Mouse (Mus musculus) cerebellum, adult 2 months (tissue): ENCODE measurements around the gene Dpp8. TPM values are rescaled to one million over a fixed set of nuclear protein-coding genes. Genes with fewer than 3 reads are reported as not detected.
"Not testable (repeated sequence)": the region's sequence is repeated elsewhere in the genome, so short reads cannot be mapped to it uniquely, and the experiment has no call there.

Experiments
- DNase-seq, 2 experiments: peaks; one replicate each; pipeline ENCODE4 v3.0.0; 2021
- H3K27ac ChIP-seq: fragments of 200-500 bp; 2 replicates; pipeline ENCODE4 v1.5.1; 2012; ENCODE audit warnings: low read length, control low read depth, inconsistent platforms; ENCODE audit not compliant: insufficient read depth
- H3K27me3 ChIP-seq: fragments of 200-500 bp; 2 replicates; pipeline ENCODE4 v1.6.1; 2012; ENCODE audit warnings: inconsistent platforms, mild to moderate bottlenecking, low read length, moderate library complexity; ENCODE audit not compliant: control insufficient read depth, insufficient read depth
- H3K4me1 ChIP-seq: fragments of 200-500 bp; 2 replicates; pipeline ENCODE4 v1.6.1; 2011; ENCODE audit warnings: low read length; ENCODE audit not compliant: control insufficient read depth, insufficient read depth
- H3K4me3 ChIP-seq: fragments of 200-500 bp; replicated peaks from 2 replicates; pipeline ENCODE3; 2011; ENCODE audit warnings: mild to moderate bottlenecking, low read depth, low read length, control low read depth; ENCODE audit not compliant: insufficient read depth
- CTCF ChIP-seq: fragments of 200-500 bp; IDR thresholded peaks from 2 replicates; pipeline ENCODE4 v1.5.1; 2011; ENCODE audit warnings: low read depth, mild to moderate bottlenecking, control low read depth, low read length, moderate library complexity, borderline replicate concordance; ENCODE audit not compliant: insufficient read depth
- POLR2A ChIP-seq: fragments of 200-500 bp; IDR thresholded peaks from 2 replicates; pipeline ENCODE4 v1.6.1; 2011; ENCODE audit warnings: low read length, control low read depth, borderline replicate concordance; ENCODE audit not compliant: insufficient read depth
- WGBS: fragments of 180-500 bp; shearing (Covaris S2); methylation state at CpG from one replicate; pipeline ENCODE4 v1.1.7; 2018; 5-methylcytosine and 5-hydroxymethylcytosine counted together
- polyA plus RNA-seq: library from polyadenylated mRNA; depleted of rRNA; stranded (reverse); fragments of >200 nt; gene quantifications from 2 replicates; pipeline ENCODE4 v1.2.3, GENCODE M21; 2012

Dpp8 gene
- polyA plus RNA-seq, 1 experiment = 76.6 TPM

DNA sequence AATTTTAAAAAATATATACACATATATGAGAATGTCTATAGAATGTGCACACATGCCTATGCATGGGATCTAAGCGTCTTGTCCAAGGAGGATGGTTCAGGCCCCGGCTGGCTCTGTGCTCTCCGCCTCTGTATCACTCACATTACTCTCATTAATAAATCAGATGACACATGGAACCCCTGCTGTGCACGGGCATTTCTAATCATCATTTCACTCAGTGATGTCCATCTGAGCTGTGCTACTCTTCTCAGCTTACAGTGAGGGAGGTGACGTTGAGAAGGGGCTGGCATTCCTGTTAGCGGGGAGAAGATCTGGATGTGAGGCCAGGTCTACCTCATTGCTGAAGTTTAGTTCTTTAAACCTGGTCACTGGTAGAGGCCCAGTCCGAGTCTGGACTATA, 5.0 kb upstream of the Dpp8 start:
- Histone ChIP-seq H3K4me3 (no peak overlapping the region), H3K27ac (no peak overlapping the region), H3K27me3 (no peaks in the 10 kb centered on the region), H3K4me1 (no peaks in the 10 kb centered on the region)
- 69% methylated on average over 7 of the region's 7 CpGs for whole genome bisulfite sequencing
- TF ChIP-seq POLR2A = no peak
- no peak for TF ChIP-seq CTCF
- DNase-seq = no peak

DNA sequence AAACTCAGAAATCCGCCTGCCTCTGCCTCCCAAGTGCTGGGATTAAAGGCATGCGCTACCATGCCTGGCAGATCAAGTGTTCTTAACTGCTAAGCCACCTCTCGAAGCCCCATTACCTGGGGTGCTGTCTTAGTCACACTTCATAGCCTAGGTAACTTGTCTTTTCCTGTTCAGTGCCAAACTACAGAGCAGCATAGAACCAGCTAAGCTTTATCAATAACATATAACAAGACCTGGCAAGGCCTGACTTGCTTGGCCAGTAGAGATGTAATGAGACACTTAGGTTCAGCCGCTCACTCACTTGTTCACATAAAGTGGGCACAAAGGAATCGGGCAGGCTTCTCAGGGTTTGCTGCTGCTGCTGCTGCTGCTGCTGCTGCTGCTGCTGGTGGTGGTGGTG, 3.9 kb upstream of the Dpp8 start:
- DNase-seq = no peak
- no peaks in the 10 kb centered on the region for H3K4me1 ChIP-seq
- no peak overlapping the region for H3K27ac ChIP-seq
- WGBS = 90% methylated on average over 5 of the region's 5 CpGs
- TF ChIP-seq CTCF = no peak
- no peak for TF ChIP-seq POLR2A
- no peak overlapping the region for H3K4me3 ChIP-seq
- H3K27me3 ChIP-seq = no peaks in the 10 kb centered on the region

DNA sequence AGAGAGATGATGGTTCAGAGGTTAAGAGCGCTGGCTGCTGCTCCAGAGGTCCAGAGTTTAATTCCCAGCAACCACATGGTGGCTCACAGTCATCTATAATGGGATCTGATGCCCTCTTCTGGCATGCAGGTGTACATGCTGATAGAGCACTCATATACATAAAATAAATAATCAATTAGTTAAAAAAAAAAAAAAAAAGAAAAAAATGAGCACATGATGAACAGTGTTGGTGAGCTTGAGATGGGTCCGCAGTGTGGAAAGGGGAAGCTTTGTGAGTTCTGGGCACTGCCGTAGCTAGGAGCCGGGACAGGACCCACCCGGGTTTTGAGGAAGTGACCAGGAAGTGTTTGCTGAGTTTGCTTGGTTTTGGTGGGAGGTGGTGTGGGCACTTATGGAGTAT, 859 bp upstream of the Dpp8 start:
- H3K27me3 ChIP-seq, DNase-seq, H3K4me3 ChIP-seq, H3K27ac ChIP-seq, H3K4me1 ChIP-seq: not testable (repeated sequence)
- 73% methylated on average over 5 of the region's 5 CpGs for WGBS

DNA sequence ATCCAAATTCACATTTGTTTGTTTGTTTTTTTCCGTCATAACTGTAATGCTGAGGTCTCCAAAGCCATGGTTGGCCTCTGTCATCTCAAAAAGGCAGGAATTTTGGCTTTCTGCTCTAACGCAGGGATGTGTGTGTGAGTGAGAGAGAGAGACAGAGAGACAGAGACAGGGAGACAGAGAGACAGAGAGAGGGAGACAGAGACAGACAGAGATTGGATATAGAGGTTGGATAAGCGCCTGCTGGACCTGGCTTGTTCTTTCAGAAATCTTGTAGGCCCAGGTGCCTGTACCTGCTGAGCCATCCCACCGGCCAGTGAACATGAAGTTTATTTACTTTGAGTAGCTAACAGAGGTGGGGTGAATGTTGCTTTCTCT, 333 bp upstream of the Dpp8 start:
- Histone ChIP-seq H3K4me3 (peak overlapping the region; percentile 97), H3K27me3 (no peaks in the 10 kb centered on the region), H3K27ac (no peak overlapping the region), H3K4me1 (no peaks in the 10 kb centered on the region)
- no peak for DNase-seq
- WGBS = 33% methylated on average over 4 of the region's 4 CpGs
- TF ChIP-seq POLR2A (no peak), CTCF (no peak)

DNA sequence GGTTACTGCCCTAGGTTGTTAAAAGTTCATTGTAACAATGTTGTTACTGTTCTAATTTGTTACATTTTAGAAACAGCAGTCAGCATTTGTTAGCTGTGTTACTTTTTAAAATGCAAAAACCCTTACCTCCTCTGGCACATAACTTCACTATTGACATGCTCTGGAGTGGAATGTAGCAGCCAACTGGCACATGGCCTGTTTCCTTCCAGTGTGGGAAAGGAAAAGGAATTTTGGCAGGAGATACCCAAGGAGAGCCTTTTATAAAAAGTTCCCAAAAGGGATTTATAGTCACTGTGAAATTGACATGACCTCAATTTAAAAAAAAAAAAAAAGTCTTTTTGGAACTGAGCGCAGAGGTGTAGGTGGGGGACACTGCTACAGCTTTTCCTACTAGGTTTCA, 4.2 kb downstream of the Dpp8 start:
- TF ChIP-seq POLR2A (no peak), CTCF (no peak)
- 54% methylated on average over 1 of the region's 1 CpGs for WGBS
- Histone ChIP-seq H3K4me1 (no peaks in the 10 kb centered on the region), H3K27ac (no peak overlapping the region), H3K4me3 (no peak overlapping the region), H3K27me3 (no peaks in the 10 kb centered on the region)
- peak in 1 of 2 experiments; percentile 34 for DNase-seq

DNA sequence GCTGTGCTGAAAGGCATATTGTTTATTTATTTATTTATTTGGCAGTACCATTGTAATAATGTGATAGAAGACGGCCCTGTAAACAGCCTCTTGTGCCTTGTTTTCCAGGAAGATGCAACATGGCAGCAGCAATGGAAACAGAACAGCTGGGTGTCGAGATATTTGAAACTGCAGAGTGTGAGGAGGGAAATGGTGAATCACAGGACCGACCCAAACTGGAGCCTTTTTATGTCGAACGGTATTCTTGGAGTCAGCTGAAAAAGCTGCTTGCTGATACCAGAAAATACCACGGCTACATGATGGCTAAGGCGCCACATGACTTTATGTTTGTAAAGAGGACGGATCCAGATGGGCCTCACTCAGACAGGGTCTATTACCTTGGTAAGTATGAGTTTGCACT, 4.6 kb downstream of the Dpp8 start:
- Histone ChIP-seq H3K27me3 (no peaks in the 10 kb centered on the region), H3K27ac (no peak overlapping the region), H3K4me3 (no peak overlapping the region), H3K4me1 (no peaks in the 10 kb centered on the region)
- no peak for DNase-seq
- TF ChIP-seq CTCF (no peak), POLR2A (no peak)
- WGBS = 68% methylated on average over 8 of the region's 8 CpGs

DNA sequence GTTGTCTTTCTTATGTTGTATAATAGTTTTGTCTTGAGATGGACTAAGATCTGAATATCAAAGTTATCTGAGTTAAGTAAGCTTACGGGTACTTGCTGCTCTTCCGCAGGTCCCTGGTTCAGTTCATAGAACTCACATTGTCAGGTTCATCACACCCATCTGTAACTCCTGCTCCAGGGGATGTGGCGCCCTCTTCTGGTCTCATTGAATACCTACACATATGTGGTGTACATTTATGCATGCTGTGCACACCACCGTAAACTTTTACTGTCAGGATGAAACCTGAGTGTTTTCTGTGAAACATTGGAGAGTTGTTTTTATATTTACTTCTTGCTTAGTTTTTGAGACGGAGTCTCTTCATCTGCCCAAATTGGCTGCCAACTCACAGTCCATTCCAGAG, 9.2 kb downstream of the Dpp8 start:
- Histone ChIP-seq H3K27me3 (no peaks in the 10 kb centered on the region), H3K4me3 (no peak overlapping the region), H3K4me1 (no peaks in the 10 kb centered on the region), H3K27ac (no peak overlapping the region)
- 96% methylated on average over 5 of the region's 5 CpGs for WGBS
- TF ChIP-seq CTCF (0 out of 2 replicates have a peak, but pooled peaks have one; percentile 9), POLR2A (no peak)
- no peak for DNase-seq

DNA sequence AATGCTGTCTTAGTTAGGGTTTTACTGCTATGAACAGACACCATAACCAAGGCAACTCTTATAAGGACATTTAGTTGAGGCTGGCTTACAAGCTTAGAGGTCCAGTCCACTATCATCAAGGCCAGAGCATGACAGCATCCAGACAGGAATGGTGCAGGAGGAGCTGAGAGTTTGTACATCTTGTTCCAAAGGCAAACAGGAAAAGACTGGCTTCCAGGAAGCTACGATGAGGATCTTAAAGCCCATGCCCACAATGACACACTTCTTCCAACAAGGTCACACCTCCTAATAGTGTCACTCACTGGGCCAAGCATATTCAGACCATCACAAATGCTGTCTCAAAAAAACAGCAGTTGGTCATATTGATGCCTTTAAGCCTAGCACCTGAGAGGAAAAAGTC, 14.8 kb downstream of the Dpp8 start:
- Histone ChIP-seq H3K27me3 (no peaks in the 10 kb centered on the region), H3K4me3 (no peak overlapping the region), H3K4me1 (no peaks in the 10 kb centered on the region), H3K27ac (no peak overlapping the region)
- WGBS = 78% methylated on average over 1 of the region's 1 CpGs
- DNase-seq = no peak
- TF ChIP-seq CTCF = no peak

DNA sequence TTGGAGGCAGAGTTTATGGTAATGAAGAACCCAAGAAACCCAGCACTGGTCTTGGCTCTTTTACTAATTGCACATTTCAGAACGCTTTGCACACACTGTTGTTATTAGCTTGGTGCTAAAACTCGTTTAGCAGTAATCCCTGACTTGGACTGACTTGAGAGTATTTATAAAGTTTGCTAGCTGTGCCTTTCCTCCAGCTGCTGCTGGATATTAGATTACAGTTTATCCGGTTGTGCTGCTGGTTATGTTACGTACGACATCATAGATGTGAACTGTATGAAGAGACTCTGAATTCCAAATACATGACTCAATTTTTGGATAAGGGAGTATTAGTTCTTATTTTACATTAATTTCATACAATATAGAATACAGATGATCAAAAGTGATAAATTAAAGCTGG, 17.2 kb downstream of the Dpp8 start:
- Histone ChIP-seq H3K4me1 (no peaks in the 10 kb centered on the region), H3K27me3 (no peaks in the 10 kb centered on the region), H3K4me3 (no peak overlapping the region), H3K27ac (no peak overlapping the region)
- TF ChIP-seq CTCF = no peak
- TF ChIP-seq POLR2A = no peak
- WGBS = 95% methylated on average over 5 of the region's 5 CpGs
- DNase-seq = no peak
